Mouse (Mus musculus): ENCODE measurements around the gene Gm4767. TPM values are rescaled to one million over a fixed set of nuclear protein-coding genes. Genes with fewer than 3 reads are reported as not detected.

Gene Gm4767
- 1 to 10 TPM in 1 of 2 experiments, under 1 TPM in 1; 0.69 to 1.5 TPM for total RNA-seq (2023)

GRCm38 (mm10) chr10:81811899-81812298 is at the start of gene Gm4767:
Gm4767 (plus strand) TSS chr10:81812186.

GRCm38 (mm10) chr10:81770506-81771403 is 41.2 kb upstream of the Gm4767 start, which contains the start of gene Gm3055:
Gm3055 (minus strand) TSS chr10:81771161.

DNA sequence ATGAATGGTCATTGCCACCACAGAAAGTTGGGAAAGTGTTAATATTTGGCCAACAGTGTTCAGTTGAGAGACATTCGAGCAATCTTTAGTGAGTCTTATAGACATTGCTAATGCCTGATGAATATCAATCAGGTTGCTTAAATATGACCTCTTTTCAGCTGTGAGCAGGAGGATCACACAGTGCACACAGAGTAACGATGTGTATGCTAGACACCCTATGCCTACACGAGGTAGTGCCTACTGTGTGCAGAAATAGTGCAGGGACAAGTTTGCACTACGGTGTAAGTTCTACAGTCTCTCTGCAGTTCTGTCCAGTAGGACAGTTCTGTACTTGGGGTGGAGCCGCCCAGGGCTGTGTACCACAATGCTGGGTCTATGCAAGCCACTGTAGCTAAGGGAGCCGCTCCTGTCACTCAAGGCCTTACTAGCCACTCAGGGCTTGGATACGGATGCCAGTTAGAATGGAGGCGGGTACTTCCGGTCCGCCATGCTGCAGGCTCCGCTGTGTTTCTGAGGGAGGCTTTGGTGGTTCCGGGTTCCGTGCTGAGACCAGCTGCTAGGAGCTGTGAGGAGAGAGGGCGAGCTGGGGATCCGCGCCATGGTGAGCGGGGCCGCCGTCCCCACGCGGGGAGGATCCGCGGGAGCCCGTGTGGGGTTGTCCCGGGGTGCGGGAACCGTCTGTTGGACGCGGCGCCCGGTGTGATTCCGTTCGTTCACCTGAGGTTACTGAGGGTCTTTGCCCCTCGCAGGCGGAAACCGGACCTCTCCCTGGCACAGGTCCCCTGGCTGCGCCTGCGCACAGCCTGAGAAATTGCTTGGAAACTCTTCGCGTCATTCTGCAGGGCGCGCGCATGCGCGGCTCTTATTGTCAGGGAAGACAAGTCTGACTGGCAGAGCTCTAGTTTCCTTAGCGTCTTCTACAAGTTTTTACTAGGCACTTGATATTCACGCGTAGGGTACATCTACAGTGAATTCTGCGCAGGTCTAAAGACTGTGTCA is 51.7 kb downstream of the Gm4767 start, which contains the start of gene Gm32687:
TSS of gene Gm32687 (plus strand) at position 526 of the 999 bp plus-strand sequence.

Other genes starting within 250 kb of the Gm4767 start
- 1 to 10 TPM; 1.1 to 1.9 TPM for gene Tle2, start 237.6 kb upstream of the Gm4767 start, total RNA-seq (2023)
- 1 to 10 TPM; 3.0 to 4.4 TPM for gene Tle6, start 211.1 kb upstream of the Gm4767 start, total RNA-seq (2023)
- 1 to 10 TPM; 1.0 to 1.3 TPM for gene BC025920, start 205.9 kb upstream of the Gm4767 start, total RNA-seq (2023)
- gene Sirt6, start 184.4 kb upstream of the Gm4767 start, total RNA-seq (2023) = 10 to 100 TPM; 13.2 to 14.2 TPM
- 1 to 10 TPM; 1.1 to 1.6 TPM for gene Ankrd24, start 183.6 kb upstream of the Gm4767 start, total RNA-seq (2023)
- 1 to 10 TPM; 1.0 to 1.2 TPM for gene Gm10778, start 163.1 kb upstream of the Gm4767 start, total RNA-seq (2023)
- 1 to 10 TPM; 3.5 to 5.1 TPM for gene Zfp433, start 107.4 kb upstream of the Gm4767 start, total RNA-seq (2023)
- gene Gm3055, start 41.0 kb upstream of the Gm4767 start, total RNA-seq (2023) = 1 to 10 TPM in 1 of 2 experiments, not detected in 1; 1.2 TPM
- 1 to 10 TPM in 1 of 2 experiments, under 1 TPM in 1; 0.93 to 1.2 TPM for gene Gm32687, start 51.7 kb downstream of the Gm4767 start, total RNA-seq (2023)
- gene Zfp781, start 118.3 kb downstream of the Gm4767 start, total RNA-seq (2023) = under 1 TPM; 0.20 to 0.51 TPM
- gene Zfp873, start 235.9 kb downstream of the Gm4767 start, total RNA-seq (2023) = 1 to 10 TPM; 1.3 to 1.5 TPM